Mouse (Mus musculus): ENCODE results near the gene Tmem214.
"Not testable (repeated sequence)": the region's sequence is repeated elsewhere in the genome, so short reads cannot be mapped to it uniquely, and the experiment has no call there.

Gene Tmem214

GRCm38 (mm10) chr5:30874365-30874764 lies 6.6 kb downstream of the Tmem214 start:
- in situ Hi-C loops (cut with MboI, MseI), result no loop called here

- in situ Hi-C loops (cut with MboI, MseI), result no loop called here
Measured at GRCm38 (mm10) chr5:30878616-30879015, 10.8 kb downstream of the Tmem214 start.

GRCm38 (mm10) chr5:30879347-30879943 lies 11.6 kb downstream of the Tmem214 start:
- in situ Hi-C loops (cut with MboI, MseI), result no loop called here

- in situ Hi-C loops (cut with MboI, MseI), result not testable (repeated sequence)
Measured at GRCm38 (mm10) chr5:30881839-30882238, 14.0 kb downstream of the Tmem214 start.

- in situ Hi-C loops (cut with MboI, MseI), result loop anchor here (5.0 kb wide), 1 partner anchor 66 kb away; no protein-coding TSS in a partner anchor
Measured at GRCm38 (mm10) chr5:30886209-30886608, 18.4 kb downstream of the Tmem214 start.

GRCm38 (mm10) chr5:30886731-30887130 lies 18.9 kb downstream of the Tmem214 start:
- in situ Hi-C loops (cut with MboI, MseI), result loop anchor here (5.0 kb wide), 1 partner anchor 66 kb away; no protein-coding TSS in a partner anchor

- in situ Hi-C loops (cut with MboI, MseI), result loop anchor here (5.0 kb wide), 1 partner anchor 65 kb away; no protein-coding TSS in a partner anchor
Measured at GRCm38 (mm10) chr5:30887331-30887761, 19.5 kb downstream of the Tmem214 start.

GRCm38 (mm10) chr5:30887858-30888336 lies 20.1 kb downstream of the Tmem214 start:
- in situ Hi-C loops (cut with MboI, MseI), result loop anchor here (5.0 kb wide), 1 partner anchor 64 kb away; no protein-coding TSS in a partner anchor

GRCm38 (mm10) chr5:30888337-30889087 lies 20.7 kb downstream of the Tmem214 start, which contains the start of gene Agbl5:
TSS of gene Agbl5 (plus strand) at chr5:30888694.
- in situ Hi-C loops (cut with MboI, MseI), result loop anchor here (5.0 kb wide), 1 partner anchor 64 kb away; no protein-coding TSS in a partner anchor

- in situ Hi-C loops (cut with MboI, MseI), result loop anchor here (5.0 kb wide), 1 partner anchor 63 kb away; no protein-coding TSS in a partner anchor
Measured at GRCm38 (mm10) chr5:30889088-30889754, 21.4 kb downstream of the Tmem214 start.

GRCm38 (mm10) chr5:30890375-30890774 lies 22.6 kb downstream of the Tmem214 start:
- in situ Hi-C loops (cut with MboI, MseI), result no loop called here

- in situ Hi-C loops (cut with MboI, MseI), result no loop called here
Measured at GRCm38 (mm10) chr5:30901860-30902259, 34.0 kb downstream of the Tmem214 start.

GRCm38 (mm10) chr5:30907413-30908059 lies 39.7 kb downstream of the Tmem214 start, which contains the start of gene Ost4:
TSS of gene Ost4 (minus strand) at chr5:30907788.
- in situ Hi-C loops (cut with MboI, MseI), result no loop called here

- in situ Hi-C loops (cut with MboI, MseI), result no loop called here
Measured at GRCm38 (mm10) chr5:30908426-30909299, 40.9 kb downstream of the Tmem214 start.

GRCm38 (mm10) chr5:30909300-30909659 lies 41.5 kb downstream of the Tmem214 start:
- in situ Hi-C loops (cut with MboI, MseI), result no loop called here

- in situ Hi-C loops (cut with MboI, MseI), result no loop called here
Measured at GRCm38 (mm10) chr5:30909863-30910262, 42.1 kb downstream of the Tmem214 start.

GRCm38 (mm10) chr5:30910481-30910880 lies 42.7 kb downstream of the Tmem214 start:
- in situ Hi-C loops (cut with MboI, MseI), result no loop called here

GRCm38 (mm10) chr5:30912156-30912555 lies 44.3 kb downstream of the Tmem214 start:
- in situ Hi-C loops (cut with MboI, MseI), result no loop called here

GRCm38 (mm10) chr5:30913060-30913841 lies 45.4 kb downstream of the Tmem214 start, which contains the start of gene Emilin1:
TSS of gene Emilin1 (plus strand) at chr5:30913402.
- in situ Hi-C loops (cut with MboI, MseI), result no loop called here
